Comparison of ENCODE assay signal across 8 mouse cellular contexts in genomic region chr7:87246580-87246934, GRCm38 (mm10). TPM values are rescaled to one million over a fixed set of nuclear protein-coding genes. Genes with fewer than 3 reads are reported as not detected.
DNase-seq lines count a peak whose midpoint lies in the region; ATAC-seq and TF ChIP-seq lines count a peak whose summit lies in the region.

No protein-coding gene starts in this region.

- TF ChIP-seq CTCF in stomach, postnatal 0 days (IDR thresholded peaks at IDR 0.05; ENCODE audit: low read depth), result peak; percentile 38; the same call in 1 of the 2 replicates

- H3K9me3 ChIP-seq in embryonic facial prominence, embryonic 14.5 days (ENCODE audit: control insufficient read depth, low read length), result no peaks in the 10 kb centered on the region
- no peaks in the 10 kb centered on the region for H3K9me3 ChIP-seq in heart, embryonic 15.5 days (replicated peaks)
- no peaks in the 10 kb centered on the region for H3K9me3 ChIP-seq in stomach, postnatal 0 days (ENCODE audit: control insufficient read depth, low read length)

- peak; percentile 97 for ATAC-seq in embryonic facial prominence, embryonic 14.5 days (ENCODE audit: low read depth)
- peak; percentile 89 for ATAC-seq in heart, embryonic 15.5 days (replicated peaks; ENCODE audit: insufficient number of reproducible peaks, insufficient read depth, low FRiP score, low read depth)
- ATAC-seq in stomach, postnatal 0 days (ENCODE audit: low FRiP score, low TSS enrichment), result peak; percentile 80
- ATAC-seq in megakaryocyte-erythroid progenitor cell, adult 5-6 weeks (replicated peaks; ENCODE audit: low FRiP score, low TSS enrichment, poor library complexity, severe bottlenecking), result no peak

- H3K4me2 ChIP-seq in embryonic facial prominence, embryonic 14.5 days (ENCODE audit: low read depth, low read length), result peak overlapping the region; percentile 57
- peak overlapping the region; percentile 86 for H3K4me2 ChIP-seq in heart, embryonic 15.5 days
- H3K4me2 ChIP-seq in stomach, postnatal 0 days (replicated peaks; ENCODE audit: low read depth), result peak overlapping the region; percentile 81

- TF ChIP-seq EP300 in stomach, postnatal 0 days (optimal IDR thresholded peaks at IDR 0.05), result no peak

- WGBS in embryonic facial prominence, embryonic 14.5 days, result 0% methylated on average over 24 of the region's 30 CpGs
- 1% methylated on average over 27 of the region's 30 CpGs for WGBS in heart, embryonic 15.5 days
- whole genome bisulfite sequencing in stomach, postnatal 0 days, result 1% methylated on average over 25 of the region's 30 CpGs

- no peaks in the 10 kb centered on the region for H3K27me3 ChIP-seq in embryonic facial prominence, embryonic 14.5 days (replicated peaks; ENCODE audit: control insufficient read depth, insufficient read depth, low read length)
- H3K27me3 ChIP-seq in heart, embryonic 15.5 days, result no peaks in the 10 kb centered on the region
- H3K27me3 ChIP-seq in stomach, postnatal 0 days (ENCODE audit: control insufficient read depth, insufficient read depth, low read length), result no peaks in the 10 kb centered on the region

- peak overlapping the region; percentile 81 for H3K27ac ChIP-seq in embryonic facial prominence, embryonic 14.5 days (replicated peaks; ENCODE audit: low read depth, low read length)
- H3K27ac ChIP-seq in heart, embryonic 15.5 days, result peak overlapping the region; percentile 75
- peak overlapping the region; percentile 65 for H3K27ac ChIP-seq in stomach, postnatal 0 days (replicated peaks)

- H3K36me3 ChIP-seq in embryonic facial prominence, embryonic 14.5 days (ENCODE audit: control insufficient read depth, insufficient read depth, low read length), result no peaks in the 10 kb centered on the region
- H3K36me3 ChIP-seq in heart, embryonic 15.5 days, result no peaks in the 10 kb centered on the region
- H3K36me3 ChIP-seq in stomach, postnatal 0 days (ENCODE audit: control insufficient read depth, insufficient read depth, low read length), result no peaks in the 10 kb centered on the region

- peak overlapping the region; percentile 66 for H3K4me3 ChIP-seq in embryonic facial prominence, embryonic 14.5 days (ENCODE audit: low read depth, low read length)
- peak overlapping the region; percentile 77 for H3K4me3 ChIP-seq in heart, embryonic 15.5 days
- H3K4me3 ChIP-seq in stomach, postnatal 0 days (ENCODE audit: low read depth, low read length), result peak overlapping the region; percentile 63

- peak overlapping the region; percentile 84 for H3K9ac ChIP-seq in embryonic facial prominence, embryonic 14.5 days (ENCODE audit: low read depth, low read length)
- H3K9ac ChIP-seq in heart, embryonic 15.5 days, result peak overlapping the region; percentile 82
- H3K9ac ChIP-seq in stomach, postnatal 0 days (ENCODE audit: low read length), result peak overlapping the region; percentile 67

- peak; percentile 6 for DNase-seq in right cerebral cortex, postnatal 14 days
- DNase-seq in right cerebral cortex, adult 2 months (ENCODE audit: low spot score in 2 of 2), result no peak
- DNase-seq in embryonic facial prominence, embryonic 14.5 days (ENCODE audit: low spot score), result peak; percentile 60
- DNase-seq in kidney, postnatal 10 days, result peak; percentile 83
- peak; percentile 35 for DNase-seq in lung, postnatal 36 days
- peak; percentile 61 for DNase-seq in stomach, postnatal 0 days (ENCODE audit: low spot score)

- peaks cover 8% of the 10 kb centered on the region for H3K4me1 ChIP-seq in embryonic facial prominence, embryonic 14.5 days (ENCODE audit: control insufficient read depth, insufficient read depth, low read length)
- H3K4me1 ChIP-seq in heart, embryonic 15.5 days (replicated peaks), result peaks cover 11% of the 10 kb centered on the region
- no peaks in the 10 kb centered on the region for H3K4me1 ChIP-seq in stomach, postnatal 0 days (replicated peaks; ENCODE audit: control insufficient read depth, insufficient read depth)

RNA-seq across cellular contexts. Expression of gene Nox4, which starts 0.7 kb away (rescaled TPM):
- 5.1 and 6.5 TPM in 2 replicates for polyA plus RNA-seq in embryonic facial prominence, embryonic 14.5 days (2014; fragmentation: Nextera tagmentation; extraction: Ambion mirVana)
- 2.8 and 3.4 TPM in 2 replicates for polyA plus RNA-seq in heart, embryonic 15.5 days (2015; fragmentation: Nextera tagmentation; extraction: Ambion mirVana)
- polyA plus RNA-seq in stomach, postnatal 0 days (2015; fragmentation: Nextera tagmentation; extraction: Ambion mirVana), result 1.6 and 1.7 TPM in 2 replicates
- not detected in 2 replicates for total RNA-seq in megakaryocyte-erythroid progenitor cell, adult 5-6 weeks (2014; fragmentation: Nextera tagmentation)
- not detected in 2 replicates for total RNA-seq in megakaryocyte-erythroid progenitor cell, adult 5-6 weeks (2017)

Comparison
In these comparisons a context has a peak if more than half of its experiments do, and no peak if none do; other contexts are left out.
1. DNase-seq: peak in right cerebral cortex, postnatal 14 days (single experiment), embryonic facial prominence, embryonic 14.5 days (single experiment), kidney, postnatal 10 days (single experiment), lung, postnatal 36 days (single experiment) and stomach, postnatal 0 days (single experiment); none in right cerebral cortex, adult 2 months (0 of 2).
2. Peak in every context shown above with its lines, with median percentiles within 50 percentile points of each other: H3K27ac ChIP-seq, H3K4me2 ChIP-seq, H3K4me3 ChIP-seq and H3K9ac ChIP-seq.